Mouse (Mus musculus) spleen, adult 2 months (tissue): ENCODE results near the gene Pax5. TPM values are rescaled to one million over a fixed set of nuclear protein-coding genes. Genes with fewer than 3 reads are reported as not detected.

Source experiments
- DNase-seq, 2 experiments: peaks; one replicate each; pipeline versions ENCODE4 v3.0.0 to v3.0.0-alpha.2; 2012 to 2021; ENCODE audit warnings: low spot score in 2 of 2, low read depth in 1 of 2
- H3K27ac ChIP-seq: fragments of 200-500 bp; 2 replicates; pipeline ENCODE4 v1.5.1; 2012; ENCODE audit warnings: low read length, inconsistent platforms; ENCODE audit not compliant: insufficient read depth
- H3K27me3 ChIP-seq: fragments of 200-500 bp; 2 replicates; pipeline ENCODE4 v1.6.1; 2012; ENCODE audit warnings: mild to moderate bottlenecking, moderate library complexity, low read length, inconsistent platforms; ENCODE audit not compliant: control insufficient read depth, insufficient read depth
- H3K36me3 ChIP-seq: fragments of 200-500 bp; 2 replicates; pipeline ENCODE4 v1.6.1; 2012; ENCODE audit warnings: mild to moderate bottlenecking, low read length, inconsistent platforms; ENCODE audit not compliant: control insufficient read depth, insufficient read depth
- H3K4me1 ChIP-seq: fragments of 200-500 bp; 2 replicates; pipeline ENCODE4 v1.6.1; 2011; ENCODE audit warnings: inconsistent platforms; ENCODE audit not compliant: control insufficient read depth, insufficient read depth, insufficient read length
- H3K4me3 ChIP-seq: fragments of 200-500 bp; 2 replicates; pipeline ENCODE4 v1.5.1; 2011; ENCODE audit warnings: mild to moderate bottlenecking, inconsistent platforms; ENCODE audit not compliant: insufficient read depth, insufficient read length; ENCODE audit errors: extremely low read depth
- CTCF ChIP-seq: fragments of 200-500 bp; IDR thresholded peaks from 2 replicates; pipeline ENCODE4 v1.5.1; 2011; ENCODE audit warnings: mild to moderate bottlenecking, inconsistent platforms; ENCODE audit not compliant: insufficient read depth, insufficient read length, insufficient replicate concordance; ENCODE audit errors: extremely low read depth
- POLR2A ChIP-seq: fragments of 200-500 bp; IDR thresholded peaks from 2 replicates; pipeline ENCODE4 v1.6.1; 2011; ENCODE audit warnings: low read depth, low read length, inconsistent platforms
- WGBS: fragments of 180-500 bp; shearing (Covaris S2); methylation state at CpG from one replicate; pipeline ENCODE4 v1.1.7; 2018; 5-methylcytosine and 5-hydroxymethylcytosine counted together
- polyA plus RNA-seq: library from polyadenylated mRNA; depleted of rRNA; stranded (reverse); fragments of >200 nt; gene quantifications from 2 replicates; pipeline ENCODE4 v1.2.3, GENCODE M21; 2012

Gene Pax5
- polyA plus RNA-seq, 1 experiment, result 131 TPM

DNA sequence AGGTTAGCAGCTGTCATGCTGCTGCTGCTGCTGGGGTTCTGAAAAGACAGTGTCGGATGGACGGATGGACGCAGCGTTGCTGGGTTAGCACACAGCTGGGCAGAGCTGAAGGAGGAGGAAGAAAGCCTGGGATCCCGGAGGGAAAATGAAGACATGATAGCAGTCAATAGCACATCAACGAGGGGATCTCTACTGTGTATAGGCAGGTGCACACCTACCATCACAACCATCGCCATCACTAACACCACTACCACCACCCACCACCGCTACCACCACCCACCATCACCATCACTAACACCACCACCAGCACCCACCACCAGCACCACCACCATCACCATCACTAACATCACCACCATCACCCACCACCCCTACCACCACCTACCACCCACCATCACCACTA lies 9.8 kb upstream of the Pax5 start:
- Histone ChIP-seq H3K27me3 (no peaks in the 10 kb centered on the region), H3K27ac (no peak overlapping the region), H3K4me1 (peaks cover 4% of the 10 kb centered on the region; the same call in 1 of the 2 replicates), H3K36me3 (no peaks in the 10 kb centered on the region), H3K4me3 (no peak overlapping the region)
- 90% methylated on average over 8 of the region's 8 CpGs for WGBS
- TF ChIP-seq POLR2A, result no peak
- no peak for TF ChIP-seq CTCF
- DNase-seq, result no peak

DNA sequence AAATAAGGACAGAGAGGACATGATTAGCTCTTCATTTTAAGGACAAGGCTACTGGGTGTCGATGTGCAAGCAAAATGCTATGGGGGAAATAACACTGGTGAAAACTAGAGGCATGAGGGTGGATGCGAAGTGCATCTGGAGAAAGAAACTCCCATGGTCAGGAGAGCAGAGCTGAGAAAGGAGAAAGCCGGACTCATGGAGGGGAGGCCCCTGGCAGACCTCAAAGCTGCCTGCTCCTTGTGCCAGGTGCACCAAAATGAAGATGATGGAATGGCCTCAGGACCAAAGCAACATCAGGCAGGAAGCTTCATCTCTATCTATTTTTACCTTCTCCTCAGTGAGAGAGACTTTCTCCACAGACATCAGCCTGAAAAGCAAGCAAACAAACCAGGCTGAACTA lies 7.4 kb upstream of the Pax5 start:
- no peaks in the 10 kb centered on the region for H3K27me3 ChIP-seq
- no peak for TF ChIP-seq CTCF
- H3K4me3 ChIP-seq, result no peak overlapping the region
- H3K36me3 ChIP-seq, result no peaks in the 10 kb centered on the region
- no peak for DNase-seq
- no peak overlapping the region for H3K27ac ChIP-seq
- WGBS, result 91% methylated on average over 3 of the region's 3 CpGs
- H3K4me1 ChIP-seq, result peaks cover 8% of the 10 kb centered on the region; the same call in 1 of the 2 replicates

DNA sequence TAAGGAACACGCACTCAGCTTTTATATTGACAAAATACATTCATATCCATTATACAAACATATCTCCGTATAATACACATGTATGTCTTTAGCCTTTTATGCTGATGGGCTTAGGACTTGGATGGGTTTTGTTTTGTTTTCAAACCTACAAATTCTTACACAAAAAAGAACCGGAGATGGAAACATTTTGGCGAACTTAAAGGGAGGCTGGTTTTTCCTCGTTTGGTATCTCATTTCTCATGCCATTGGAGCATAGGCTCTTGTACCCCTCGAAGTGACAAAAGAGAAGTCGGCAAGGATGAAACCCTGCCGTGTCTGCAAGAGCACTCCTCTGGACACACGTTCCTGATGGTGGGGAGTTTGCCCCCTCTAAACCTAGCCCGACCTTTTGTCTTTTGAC lies 6.1 kb upstream of the Pax5 start:
- H3K36me3 ChIP-seq, result no peaks in the 10 kb centered on the region
- DNase-seq, result no peak
- TF ChIP-seq POLR2A, result no peak
- TF ChIP-seq CTCF, result no peak
- 18% methylated on average over 10 of the region's 10 CpGs for WGBS
- no peak overlapping the region for H3K4me3 ChIP-seq
- peaks cover 8% of the 10 kb centered on the region; the same call in 1 of the 2 replicates for H3K4me1 ChIP-seq
- H3K27me3 ChIP-seq, result no peaks in the 10 kb centered on the region
- peak overlapping the region; percentile 33; the same call in 1 of the 2 replicates for H3K27ac ChIP-seq

DNA sequence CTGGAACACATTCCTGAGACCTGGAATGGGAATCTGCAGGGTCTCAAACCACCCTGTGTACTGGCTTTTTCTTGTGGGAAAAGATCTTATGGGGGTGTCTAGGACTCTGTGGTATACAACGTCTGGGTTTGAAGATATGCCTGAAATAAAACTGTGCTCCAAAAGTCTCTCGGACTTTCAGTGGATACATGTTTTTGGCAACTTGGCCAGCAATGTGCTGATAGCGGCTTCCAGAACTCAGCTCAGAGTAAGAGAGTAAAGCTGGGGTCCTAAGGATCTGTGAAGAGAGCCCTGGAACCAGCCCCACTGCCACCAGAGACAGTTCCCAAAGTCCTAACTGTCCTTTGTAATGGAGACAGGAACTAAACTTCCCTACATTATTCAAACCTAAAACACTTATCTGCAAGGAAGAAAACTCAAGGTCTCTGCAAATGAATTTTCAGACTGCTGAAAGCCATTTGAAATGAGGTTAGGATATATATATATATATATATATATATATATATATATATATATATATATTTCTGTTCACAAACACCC lies 5.4 kb upstream of the Pax5 start:
- DNase-seq, result no peak
- WGBS, result 41% methylated on average over 3 of the region's 3 CpGs
- TF ChIP-seq CTCF, result no peak
- TF ChIP-seq POLR2A, result no peak
- H3K4me3 ChIP-seq, result no peak overlapping the region
- peaks cover 8% of the 10 kb centered on the region; the same call in 1 of the 2 replicates for H3K4me1 ChIP-seq
- no peak overlapping the region for H3K27ac ChIP-seq
- H3K36me3 ChIP-seq, result no peaks in the 10 kb centered on the region
- no peaks in the 10 kb centered on the region for H3K27me3 ChIP-seq

DNA sequence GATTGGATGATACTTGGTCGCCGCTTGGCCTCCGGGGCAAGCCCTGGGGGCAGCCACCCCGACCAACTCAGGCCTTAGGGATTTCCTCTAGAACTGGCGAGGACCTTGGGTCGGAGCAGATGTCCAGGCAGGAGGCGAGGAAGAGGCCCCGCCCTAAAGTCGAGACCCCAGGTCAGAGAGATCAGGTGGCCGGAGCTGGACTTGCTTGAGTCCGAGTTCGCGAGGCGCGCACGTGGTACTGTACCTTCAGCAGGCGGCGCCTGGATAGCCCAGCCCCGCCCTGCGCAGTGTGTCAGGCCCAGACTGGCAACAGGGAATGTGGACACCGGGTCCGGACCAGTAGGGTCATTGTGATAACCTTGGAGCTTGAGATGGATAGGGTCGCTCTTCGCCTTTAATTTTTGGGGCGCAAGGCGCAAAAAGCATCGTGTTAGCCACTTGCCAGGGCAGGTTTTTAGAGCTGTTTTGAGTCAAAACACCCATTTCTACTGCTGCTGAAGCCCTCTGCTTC lies 3.9 kb upstream of the Pax5 start:
- 8% methylated on average over 27 of the region's 27 CpGs for WGBS
- H3K4me3 ChIP-seq, result peak overlapping the region; percentile 57
- no peaks in the 10 kb centered on the region for H3K27me3 ChIP-seq
- peak overlapping the region; percentile 97 for H3K27ac ChIP-seq
- H3K36me3 ChIP-seq, result no peaks in the 10 kb centered on the region
- H3K4me1 ChIP-seq, result peaks cover 8% of the 10 kb centered on the region; the same call in 1 of the 2 replicates
- TF ChIP-seq CTCF (no peak), POLR2A (no peak)
- DNase-seq, result peak in 1 of 2 experiments; percentile 60

DNA sequence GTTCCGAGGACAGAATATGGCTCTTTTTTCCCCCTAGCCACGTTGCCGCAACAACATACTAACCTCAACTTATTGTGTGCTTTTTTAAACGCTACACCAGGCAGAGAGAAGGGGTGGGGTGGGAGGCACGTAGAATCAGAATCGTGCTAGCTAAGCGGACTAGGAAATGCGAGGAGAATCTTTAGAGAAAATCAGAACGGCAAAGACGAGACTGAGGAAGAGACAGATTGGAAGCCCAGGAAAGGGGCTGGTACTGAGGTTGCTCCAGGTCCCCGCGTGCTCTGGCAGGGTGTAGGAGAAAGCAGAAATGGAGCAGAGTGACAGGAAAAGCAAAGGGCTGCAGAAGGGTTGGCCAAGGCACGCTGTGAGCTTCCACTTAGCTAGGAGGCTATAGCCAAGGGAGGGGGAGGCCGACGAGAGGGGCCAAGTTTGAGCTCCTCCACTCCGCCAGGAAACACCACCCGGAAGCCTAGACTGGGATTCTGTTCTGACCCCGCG lies 3.3 kb upstream of the Pax5 start:
- TF ChIP-seq CTCF (no peak), POLR2A (no peak)
- DNase-seq, result peak in 1 of 2 experiments; percentile 28
- WGBS, result 6% methylated on average over 19 of the region's 19 CpGs
- Histone ChIP-seq H3K36me3 (no peaks in the 10 kb centered on the region), H3K27me3 (no peaks in the 10 kb centered on the region), H3K4me1 (peaks cover 8% of the 10 kb centered on the region; the same call in 1 of the 2 replicates), H3K4me3 (peak overlapping the region; percentile 57), H3K27ac (peak overlapping the region; percentile 97)
